Mouse (Mus musculus) cerebellum, adult 2 months (tissue): ENCODE results near the gene Gli3.

Experiments
- CTCF ChIP-seq: fragments of 200-500 bp; IDR thresholded peaks from 2 replicates; pipeline ENCODE4 v1.5.1; 2011; ENCODE audit warnings: low read depth, mild to moderate bottlenecking, control low read depth, low read length, moderate library complexity, borderline replicate concordance; ENCODE audit not compliant: insufficient read depth
- POLR2A ChIP-seq: fragments of 200-500 bp; IDR thresholded peaks from 2 replicates; pipeline ENCODE4 v1.6.1; 2011; ENCODE audit warnings: low read length, control low read depth, borderline replicate concordance; ENCODE audit not compliant: insufficient read depth

GRCm38 (mm10) chr13:15602677-15603221, 139.7 kb downstream of the Gli3 start:
- no peak for TF ChIP-seq CTCF
- TF ChIP-seq POLR2A, result no peak
